Mouse (Mus musculus) adrenal gland (tissue): ENCODE measurements around the gene Psat1.

ENCODE experiments used
- intact Hi-C: fragments of 180-260 bp; cut with DNase I; formaldehyde crosslinking; loops from one replicate; pipeline ENCODE4 v1.15.1; 2025

Gene Psat1

GRCm38 (mm10) chr19:15924866-15925718 is 22.0 kb downstream of the Psat1 start:
- intact Hi-C loops: no loop called here

GRCm38 (mm10) chr19:15924181-15924865 is 22.8 kb downstream of the Psat1 start:
- intact Hi-C loops: no loop called here

- intact Hi-C loops: no loop called here
Observed at GRCm38 (mm10) chr19:15923426-15923825, 23.7 kb downstream of the Psat1 start.

- intact Hi-C loops: no loop called here
Observed at GRCm38 (mm10) chr19:15919336-15919735, 27.8 kb downstream of the Psat1 start.

GRCm38 (mm10) chr19:15918111-15918510 is 29.0 kb downstream of the Psat1 start:
- intact Hi-C loops: no loop called here

- intact Hi-C loops: no loop called here
Observed at GRCm38 (mm10) chr19:15913249-15913997, 33.7 kb downstream of the Psat1 start.

DNA sequence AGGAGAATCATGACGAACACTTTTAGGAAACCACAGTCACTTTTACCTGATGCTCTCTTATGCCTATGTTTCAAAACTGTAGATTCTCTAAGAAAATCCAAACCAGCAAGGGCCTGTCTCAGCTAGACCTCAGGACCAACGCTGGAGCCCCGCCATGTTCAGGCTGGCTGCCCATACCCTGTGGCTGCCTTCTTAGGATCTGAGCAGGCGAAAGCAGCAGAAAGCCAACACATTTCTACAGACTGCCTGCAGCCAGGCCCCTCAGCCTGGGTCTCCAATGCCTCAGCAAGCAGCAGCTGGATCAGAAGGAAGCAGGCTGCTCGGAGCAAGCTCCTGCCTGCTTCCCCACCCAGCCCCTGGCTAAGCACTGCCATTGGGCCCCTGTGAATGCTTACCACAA is 35.7 kb downstream of the Psat1 start:
- intact Hi-C loops: no loop called here

DNA sequence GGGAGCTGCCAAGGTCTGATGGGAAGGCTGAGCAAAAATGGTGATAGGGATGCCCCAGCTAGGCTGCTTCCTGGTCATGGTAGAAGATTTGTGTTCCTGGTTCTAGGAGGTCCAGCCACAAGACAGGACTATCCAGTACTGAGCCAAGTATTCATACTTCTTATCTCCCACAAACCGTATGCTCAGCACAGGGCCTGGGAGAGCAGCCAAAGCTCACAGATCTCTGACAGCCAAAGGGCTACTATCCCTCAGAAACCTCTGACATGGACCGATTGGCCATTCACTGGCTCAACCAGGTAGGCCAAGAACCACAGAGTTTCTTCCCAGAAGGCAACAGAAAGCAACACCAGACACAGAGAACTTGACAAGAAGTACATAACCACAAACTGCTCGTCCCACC is 36.1 kb downstream of the Psat1 start:
- intact Hi-C loops: no loop called here

DNA sequence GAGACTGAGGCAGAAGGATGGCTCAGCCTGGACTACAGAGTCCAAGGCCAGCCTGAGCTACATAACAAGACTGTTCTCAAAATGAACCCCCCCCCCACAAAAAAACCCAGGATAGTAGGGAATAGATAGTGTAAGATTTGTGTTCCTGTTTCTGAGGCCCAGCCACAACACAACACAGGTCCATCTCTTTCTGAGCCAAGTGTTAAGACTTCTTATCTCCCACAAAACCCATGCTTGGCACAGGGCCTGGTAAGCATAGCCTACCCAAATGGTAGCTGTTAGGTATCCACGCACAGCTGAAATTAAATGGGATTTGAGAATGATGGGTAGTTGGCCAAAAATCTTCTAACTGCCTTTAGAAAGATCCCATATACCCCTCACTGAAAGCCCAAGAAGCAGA is 36.6 kb downstream of the Psat1 start:
- intact Hi-C loops: no loop called here

DNA sequence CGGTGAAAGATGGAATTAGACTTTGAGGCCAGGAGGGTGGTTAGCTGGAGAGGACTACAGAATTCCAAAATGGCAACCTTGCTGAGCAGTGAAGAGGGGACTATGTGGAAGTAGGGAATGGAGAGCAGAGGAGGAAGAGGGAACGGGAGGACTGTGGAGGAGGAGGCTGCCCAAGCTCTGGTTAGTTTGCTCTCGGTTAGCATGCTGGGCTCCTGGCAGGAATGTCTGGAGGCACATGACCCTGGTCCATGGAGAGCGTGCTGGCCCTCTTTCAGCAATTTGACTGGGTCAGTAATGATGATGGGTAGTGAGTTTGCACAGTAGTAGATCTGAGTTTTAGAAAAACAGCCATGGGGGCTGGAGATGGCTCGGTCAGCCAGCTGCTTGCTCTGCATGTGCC is 39.1 kb downstream of the Psat1 start:
- intact Hi-C loops: no loop called here

- intact Hi-C loops: no loop called here
Observed at GRCm38 (mm10) chr19:15904734-15905133, 42.4 kb downstream of the Psat1 start.

DNA sequence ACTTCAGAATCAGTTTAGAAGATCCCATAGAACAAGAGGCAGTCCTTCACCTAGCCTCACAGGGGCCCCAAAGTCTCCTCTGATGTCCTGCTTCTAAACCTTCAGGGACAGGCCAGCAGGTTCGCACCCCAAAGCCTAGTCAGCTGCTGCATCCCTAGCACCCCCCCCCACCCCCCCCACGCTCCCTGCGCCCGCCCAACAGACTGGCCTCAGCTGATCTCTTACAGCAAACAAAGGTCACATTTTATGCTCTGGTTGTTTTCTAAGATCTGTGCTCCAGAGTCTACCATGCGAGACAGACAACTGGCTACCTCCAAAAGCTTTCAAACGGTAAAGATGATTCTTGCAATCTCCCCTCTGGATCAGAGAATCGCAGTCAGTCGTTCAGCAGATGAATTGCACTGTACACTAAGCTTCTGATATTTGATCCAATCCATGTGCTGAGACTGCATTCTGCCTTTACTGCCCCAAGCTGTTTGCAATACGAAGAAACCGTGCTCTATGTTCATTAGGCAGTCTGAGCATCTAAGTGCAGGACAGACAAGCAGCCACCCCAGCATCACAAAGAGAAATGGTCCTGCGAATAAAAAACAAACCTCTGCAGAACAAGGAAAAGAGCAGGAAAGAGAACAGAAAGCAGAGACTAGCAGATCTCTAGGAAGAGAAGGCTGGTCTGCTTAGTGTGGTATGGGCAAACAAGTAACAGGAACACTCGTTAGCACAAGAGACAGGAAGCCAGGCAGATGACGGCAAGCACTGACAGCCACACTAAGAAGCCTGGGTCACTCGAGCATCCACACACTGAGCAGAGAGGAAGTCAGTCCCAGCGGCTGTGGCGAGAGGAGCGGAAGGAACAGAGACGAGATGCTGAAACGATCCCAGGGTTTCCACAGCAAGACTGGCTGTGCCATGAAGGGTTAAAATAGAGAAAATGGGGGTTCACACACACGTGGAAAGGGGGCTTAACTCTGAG is 43.3 kb downstream of the Psat1 start:
- intact Hi-C loops: no loop called here

GRCm38 (mm10) chr19:15895681-15896080 is 51.5 kb downstream of the Psat1 start:
- intact Hi-C loops: no loop called here

DNA sequence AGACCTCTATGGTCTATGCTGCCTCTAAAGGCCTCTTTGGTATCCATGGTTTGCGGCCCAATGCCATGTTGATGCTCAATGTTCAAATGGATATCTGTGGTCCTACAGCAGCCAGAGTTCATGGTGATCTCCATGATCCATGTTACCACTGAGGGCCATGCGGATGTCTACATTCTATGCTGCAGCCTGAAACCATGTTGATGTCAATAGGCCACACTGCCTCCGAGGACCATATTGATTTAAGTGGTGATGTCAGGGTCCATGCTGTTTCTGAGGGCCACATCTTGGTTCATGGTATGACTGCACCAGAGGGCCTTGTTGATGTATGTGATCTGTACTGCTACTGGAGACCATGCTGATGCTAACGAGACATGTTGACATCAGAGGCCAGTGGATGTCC is 55.0 kb downstream of the Psat1 start:
- intact Hi-C loops: no loop called here

- intact Hi-C loops: no loop called here
Observed at GRCm38 (mm10) chr19:15888466-15888865, 58.7 kb downstream of the Psat1 start.

- intact Hi-C loops: no loop called here
Observed at GRCm38 (mm10) chr19:15882705-15883426, 64.3 kb downstream of the Psat1 start.

DNA sequence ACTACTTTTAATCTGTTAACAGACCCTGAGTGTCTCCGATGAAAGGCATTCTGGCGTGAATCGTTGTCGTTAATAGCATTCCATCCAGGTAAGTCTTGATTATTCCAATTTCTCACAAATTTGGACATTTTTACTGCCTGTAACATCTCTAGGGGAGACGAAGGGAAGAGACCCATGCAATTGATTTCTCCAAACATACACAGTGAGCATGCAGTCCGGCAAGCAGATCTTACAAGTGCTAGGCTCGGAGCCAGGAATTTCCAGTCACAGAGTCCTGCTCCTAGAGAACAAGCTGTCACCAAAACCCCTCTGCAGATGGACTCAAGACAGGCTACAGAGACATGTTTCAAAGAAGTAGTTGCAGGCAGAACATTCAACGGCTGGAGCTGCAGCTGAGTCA is 66.4 kb downstream of the Psat1 start:
- intact Hi-C loops: no loop called here

DNA sequence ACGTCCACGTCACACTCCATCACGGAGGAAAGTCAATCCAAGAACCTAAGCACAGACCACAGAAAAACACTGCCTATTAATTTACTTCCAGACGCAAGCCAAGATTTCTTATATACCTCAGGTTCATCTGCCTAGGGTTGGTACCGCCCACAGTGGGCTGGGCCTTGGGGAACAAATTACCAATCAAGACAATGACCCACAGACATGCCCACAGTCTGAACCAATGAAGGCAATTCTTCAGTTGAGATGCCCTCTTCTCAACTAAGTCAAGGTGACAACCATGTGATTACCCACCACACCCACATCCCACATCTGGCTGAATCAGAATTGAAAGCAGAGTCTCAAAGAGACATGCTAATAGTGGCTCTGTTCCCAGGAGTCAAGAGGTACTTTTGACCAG is 67.9 kb downstream of the Psat1 start:
- intact Hi-C loops: no loop called here

DNA sequence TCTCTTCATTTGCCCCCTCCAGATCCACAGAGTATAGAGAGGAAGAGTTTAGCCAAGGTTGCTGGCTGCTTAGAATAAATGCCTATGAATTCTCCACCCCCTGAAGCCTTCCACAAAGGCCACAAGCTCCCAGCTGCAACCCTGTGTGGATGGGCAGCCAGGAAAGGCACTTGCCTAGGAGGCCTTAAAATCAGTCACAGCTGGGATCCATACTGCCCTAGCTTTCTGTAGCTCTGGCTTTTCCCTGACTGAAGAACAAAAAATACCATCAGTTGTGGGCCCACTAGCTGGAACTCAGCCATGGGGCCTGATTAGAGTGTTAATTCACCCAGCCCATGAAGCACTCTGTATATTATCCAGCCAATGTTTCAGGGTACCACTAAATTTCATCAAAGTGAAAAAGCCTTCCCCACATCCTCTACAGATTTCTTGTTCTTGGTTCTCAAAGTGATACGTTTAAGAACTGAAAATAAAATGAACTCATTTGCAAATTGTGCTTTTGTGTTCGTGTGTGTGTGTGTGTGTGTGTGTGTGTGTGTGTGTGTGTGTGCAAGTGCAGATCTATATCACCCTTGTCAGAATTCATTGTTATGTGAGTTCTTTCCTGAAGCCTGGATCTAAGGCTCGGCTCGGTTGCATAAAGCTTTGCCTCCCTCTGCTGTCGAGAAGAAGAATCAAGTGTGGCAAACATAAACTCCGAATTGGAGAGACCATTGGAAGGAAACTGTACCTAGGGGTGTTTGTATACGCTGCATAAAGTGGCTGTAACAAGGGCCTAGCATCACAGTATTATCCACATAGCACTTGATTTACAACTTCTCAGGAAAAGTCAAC is 78.1 kb downstream of the Psat1 start:
- intact Hi-C loops: no loop called here
